Mouse (Mus musculus) layer of hippocampus, postnatal 10 days (tissue): ENCODE measurements around the gene E2f1. TPM values are rescaled to one million over a fixed set of nuclear protein-coding genes. Genes with fewer than 3 reads are reported as not detected.

ENCODE experiments used
- DNase-seq, 2 experiments: peaks; one replicate each; pipeline ENCODE4 v3.0.0; 2021; ENCODE audit warnings: low spot score in 2 of 2
- long read RNA-seq: library from polyadenylated mRNA; stranded (forward); transcript quantifications from one replicate; pipeline ENCODE4 v2.0.0, GENCODE M21; 2023
- total RNA-seq, 2 experiments: library from RNA; stranded (reverse); gene quantifications; 2 replicates each; pipeline ENCODE4 v1.2.3; 2021

E2f1 gene
- 10 to 100 TPM in 1 of 2 experiments, 1 to 10 TPM in 1; 8.8 to 10.5 TPM for total RNA-seq
- long read RNA-seq, transcript E2f1-202 (7 exons, 2,732 nt), result major isoform, 15 of 21 reads
- long read RNA-seq, partial matches to known transcripts, result 1 of 21 reads
- long read RNA-seq, other reads (novel, unspliced or antisense), result 2 of 21 reads

- DNase-seq, result peak; percentile 88 to 95
These were observed at the start of gene E2f1 for GRCm38 (mm10) chr2:154569836-154570286. TSS of gene E2f1 (minus strand) at chr2:154569892.

GRCm38 (mm10) chr2:154617061-154617460, 47.4 kb upstream of the E2f1 start:
- DNase-seq, result no peak

GRCm38 (mm10) chr2:154615674-154616073, 46.0 kb upstream of the E2f1 start:
- no peak for DNase-seq

- no peak for DNase-seq
These were observed 45.3 kb upstream of the E2f1 start for GRCm38 (mm10) chr2:154614841-154615576.

GRCm38 (mm10) chr2:154613118-154614115, 43.7 kb upstream of the E2f1 start, which contains the start of the genes Zfp341 and 4930519P11Rik:
TSS of gene Zfp341 (plus strand) at chr2:154613297.
TSS of gene 4930519P11Rik (minus strand) at chr2:154613437.
- DNase-seq, result peak; percentile 88 to 92

- no peak for DNase-seq
These were observed 39.5 kb upstream of the E2f1 start for GRCm38 (mm10) chr2:154609050-154609767.

- no peak for DNase-seq
These were observed 37.3 kb upstream of the E2f1 start for GRCm38 (mm10) chr2:154606965-154607364.

GRCm38 (mm10) chr2:154604156-154604555, 34.5 kb upstream of the E2f1 start:
- DNase-seq, result no peak

GRCm38 (mm10) chr2:154603638-154604153, 34.0 kb upstream of the E2f1 start, which contains the start of gene Pxmp4:
TSS of gene Pxmp4 (minus strand) at chr2:154603708.
- peak; percentile 99 to 100 for DNase-seq

- DNase-seq, result no peak
These were observed 33.4 kb upstream of the E2f1 start for GRCm38 (mm10) chr2:154603007-154603637.

GRCm38 (mm10) chr2:154601324-154601723, 31.6 kb upstream of the E2f1 start:
- DNase-seq, result no peak

- DNase-seq, result no peak
These were observed 30.9 kb upstream of the E2f1 start for GRCm38 (mm10) chr2:154600586-154600985.

GRCm38 (mm10) chr2:154597399-154597798, 27.7 kb upstream of the E2f1 start:
- no peak for DNase-seq

GRCm38 (mm10) chr2:154595775-154596174, 26.1 kb upstream of the E2f1 start:
- no peak for DNase-seq

- no peak for DNase-seq
These were observed 23.3 kb upstream of the E2f1 start for GRCm38 (mm10) chr2:154593025-154593424.

- no peak for DNase-seq
These were observed 21.5 kb upstream of the E2f1 start for GRCm38 (mm10) chr2:154591239-154591638.

- no peak for DNase-seq
These were observed 19.4 kb upstream of the E2f1 start for GRCm38 (mm10) chr2:154589051-154589450.

- peak; percentile 70 to 73 for DNase-seq
These were observed 16.7 kb upstream of the E2f1 start for GRCm38 (mm10) chr2:154586405-154586804.

GRCm38 (mm10) chr2:154584931-154585601, 15.4 kb upstream of the E2f1 start:
- DNase-seq, result no peak
